In genomic region chr11:32128551-32128950, GRCm38 (mm10) we compare ENCODE assay signal across 21 mouse cellular contexts.
DNase-seq lines count a peak whose midpoint lies in the region; ATAC-seq and TF ChIP-seq lines count a peak whose summit lies in the region.
"Had no signal": no experiment of that assay in that cellular context is flagged by ENCODE, and none has a peak within 500 bp of the region (broad histone marks: within the 10 kb centered on the region; RNA-seq: fewer than 3 reads in every experiment).

No protein-coding gene starts in this region.

- WGBS in midbrain, embryonic 10.5 days = 54% methylated on average over 7 of the region's 7 CpGs
- 62% methylated on average over 6 of the region's 7 CpGs for WGBS in midbrain, postnatal 0 days

- H3K27ac ChIP-seq in midbrain, embryonic 10.5 days (replicated peaks) = peak overlapping the region; percentile 55; the same call in 1 of the 2 replicates
- no peak overlapping the region for H3K27ac ChIP-seq in midbrain, postnatal 0 days (ENCODE audit: low read depth, low read length)
- peak overlapping the region; percentile 51 for H3K27ac ChIP-seq in cortical plate, adult 2 months (ENCODE audit: insufficient read depth, low read length)
- H3K27ac ChIP-seq: heart, embryonic 13.5 days; limb, embryonic 13.5 days; liver, embryonic 14.5 days; lung, embryonic 15.5 days; macrophage; neural tube, embryonic 12.5 days had no signal

- no peak for TF ChIP-seq CTCF in midbrain, postnatal 0 days (IDR thresholded peaks at IDR 0.05)
- TF ChIP-seq CTCF in cortical plate, adult 2 months (IDR thresholded peaks at IDR 0.05; ENCODE audit: extremely low read depth, insufficient read depth, low read length) = no peak

- ATAC-seq in frontal cortex, adult (ENCODE audit: low TSS enrichment) = peak; percentile 75
- ATAC-seq in midbrain, postnatal 0 days (ENCODE audit: low FRiP score) = no peak

- no peaks in the 10 kb centered on the region for H3K9me3 ChIP-seq in midbrain, embryonic 10.5 days (replicated peaks)
- no peaks in the 10 kb centered on the region for H3K9me3 ChIP-seq in midbrain, postnatal 0 days (ENCODE audit: low read length)
- H3K9me3 ChIP-seq: G1E; heart, embryonic 13.5 days; limb, embryonic 13.5 days; lung, embryonic 15.5 days; neural tube, embryonic 12.5 days had no signal

- DNase-seq in frontal cortex, postnatal 14 days (ENCODE audit: low spot score in 2 of 2) = no peak
- no peak for DNase-seq in midbrain, embryonic 10.5 days (ENCODE audit: low spot score)
- DNase-seq in midbrain, postnatal 0 days (ENCODE audit: low spot score) = no peak
- peak; percentile 45 for DNase-seq in naive thymus-derived CD4-positive, alpha-beta T cell, adult 2 months (ENCODE audit: low read depth)
- DNase-seq in ovary, adult 18-20 months (ENCODE audit: low spot score) = no peak
- DNase-seq: adrenal gland, postnatal 25 days; cerebellum, adult 11-12 months; cerebellum, postnatal 14 days; embryo, embryonic 11 days; forebrain, postnatal 0 days; kidney, adult 2 months; kidney, postnatal 14 days had no signal

- H3K36me3 ChIP-seq in midbrain, embryonic 10.5 days = no peaks in the 10 kb centered on the region
- no peaks in the 10 kb centered on the region for H3K36me3 ChIP-seq in midbrain, postnatal 0 days (ENCODE audit: insufficient read depth, low read length)
- H3K36me3 ChIP-seq: G1E; heart, embryonic 13.5 days; limb, embryonic 13.5 days; lung, embryonic 15.5 days; neural tube, embryonic 12.5 days had no signal

- H3K4me2 ChIP-seq in midbrain, postnatal 0 days (ENCODE audit: low read depth, low read length, poor library complexity, severe bottlenecking) = no peak overlapping the region
- H3K4me2 ChIP-seq: heart, embryonic 13.5 days; limb, embryonic 13.5 days; lung, embryonic 15.5 days; neural tube, embryonic 12.5 days had no signal

- no peak overlapping the region for H3K9ac ChIP-seq in midbrain, postnatal 0 days (replicated peaks; ENCODE audit: low read length, poor library complexity, severe bottlenecking)
- H3K9ac ChIP-seq: forebrain, postnatal 0 days; heart, embryonic 13.5 days; limb, embryonic 13.5 days; liver, embryonic 14.5 days; lung, embryonic 15.5 days; neural tube, embryonic 12.5 days had no signal

- H3K27me3 ChIP-seq in midbrain, embryonic 10.5 days (ENCODE audit: low read depth, poor library complexity, severe bottlenecking) = no peaks in the 10 kb centered on the region
- no peaks in the 10 kb centered on the region for H3K27me3 ChIP-seq in midbrain, postnatal 0 days (ENCODE audit: insufficient read depth, low read length)
- H3K27me3 ChIP-seq: limb, embryonic 13.5 days; lung, embryonic 15.5 days; neural tube, embryonic 12.5 days had no signal

- H3K4me3 ChIP-seq in midbrain, embryonic 10.5 days = no peak overlapping the region
- no peak overlapping the region for H3K4me3 ChIP-seq in midbrain, postnatal 0 days (ENCODE audit: low read depth, low read length)
- no peak overlapping the region for H3K4me3 ChIP-seq in cortical plate, adult 2 months (ENCODE audit: insufficient read depth, low read length)
- H3K4me3 ChIP-seq: heart, embryonic 13.5 days; limb, embryonic 13.5 days; lung, embryonic 15.5 days; neural tube, embryonic 12.5 days had no signal

- TF ChIP-seq POLR2A in cortical plate, adult 2 months (IDR thresholded peaks at IDR 0.05; ENCODE audit: extremely low read depth, insufficient read depth, low read length) = no peak

- H3K4me1 ChIP-seq in midbrain, embryonic 10.5 days = peaks cover 24% of the 10 kb centered on the region
- H3K4me1 ChIP-seq in midbrain, postnatal 0 days (ENCODE audit: insufficient read depth, low read length) = 0 out of 2 replicates have a peak, but pooled peaks cover 3% of the 10 kb centered on the region
- peaks cover 8% of the 10 kb centered on the region for H3K4me1 ChIP-seq in cortical plate, adult 2 months (ENCODE audit: control insufficient read depth, insufficient read depth, low read length)
- H3K4me1 ChIP-seq: heart, embryonic 13.5 days; lung, embryonic 15.5 days had no signal
